Comparison of ENCODE assay signal across 25 mouse cellular contexts in genomic region chr7:101410267-101410936, GRCm38 (mm10). TPM values are rescaled to one million over a fixed set of nuclear protein-coding genes. Genes with fewer than 3 reads are reported as not detected.
DNase-seq lines count a peak whose midpoint lies in the region; ATAC-seq lines count a peak whose summit lies in the region.
"Had no signal": no experiment of that assay in that cellular context is flagged by ENCODE, and none has a peak within 500 bp of the region (broad histone marks: within the 10 kb centered on the region; RNA-seq: fewer than 3 reads in every experiment).

Gene Gm45837, plus strand, starts transcription at chr7:101410886.

- H3K9me3 ChIP-seq in embryonic facial prominence, embryonic 13.5 days: no peaks in the 10 kb centered on the region
- no peaks in the 10 kb centered on the region for H3K9me3 ChIP-seq in embryonic facial prominence, embryonic 10.5 days
- H3K9me3 ChIP-seq in limb, embryonic 13.5 days: no peaks in the 10 kb centered on the region
- no peaks in the 10 kb centered on the region for H3K9me3 ChIP-seq in limb, embryonic 10.5 days (replicated peaks)
- H3K9me3 ChIP-seq: forebrain, embryonic 13.5 days; hindbrain, embryonic 15.5 days; intestine, embryonic 15.5 days; neural tube, embryonic 15.5 days had no signal

- DNase-seq in embryonic facial prominence, embryonic 10.5 days (ENCODE audit: low spot score): no peak
- no peak for DNase-seq in limb, embryonic 10.5 days (ENCODE audit: low spot score)
- DNase-seq in left cerebral cortex, adult 9 months (ENCODE audit: low spot score in 2 of 2): no peak
- no peak for DNase-seq in thymus, postnatal 36 days
- DNase-seq: adrenal gland, postnatal 25 days; cerebellum, adult 11 months; cerebellum, adult 9-11 months; gastrocnemius, postnatal 10 days; heart, adult 2 months; heart, postnatal 4 days; kidney, adult 9 months; kidney, postnatal 36 days; right cerebral cortex, adult 18-20 months had no signal

- H3K27me3 ChIP-seq in embryonic facial prominence, embryonic 13.5 days: no peaks in the 10 kb centered on the region
- no peaks in the 10 kb centered on the region; the same call in 1 of the 2 replicates for H3K27me3 ChIP-seq in embryonic facial prominence, embryonic 10.5 days (replicated peaks; ENCODE audit: low read depth, poor library complexity, severe bottlenecking)
- no peaks in the 10 kb centered on the region for H3K27me3 ChIP-seq in limb, embryonic 13.5 days
- no peaks in the 10 kb centered on the region for H3K27me3 ChIP-seq in limb, embryonic 10.5 days (ENCODE audit: low read depth, poor library complexity, severe bottlenecking)
- H3K27me3 ChIP-seq: forebrain, embryonic 13.5 days; hindbrain, embryonic 15.5 days; intestine, embryonic 15.5 days; neural tube, embryonic 15.5 days had no signal

- H3K36me3 ChIP-seq in embryonic facial prominence, embryonic 13.5 days: peaks cover 56% of the 10 kb centered on the region
- no peaks in the 10 kb centered on the region; the same call in 1 of the 2 replicates for H3K36me3 ChIP-seq in embryonic facial prominence, embryonic 10.5 days (replicated peaks)
- H3K36me3 ChIP-seq in limb, embryonic 13.5 days: peaks cover 38% of the 10 kb centered on the region
- H3K36me3 ChIP-seq in limb, embryonic 10.5 days: peaks cover 9% of the 10 kb centered on the region; the same call in 1 of the 2 replicates
- H3K36me3 ChIP-seq: hindbrain, embryonic 15.5 days; neural tube, embryonic 15.5 days had no signal

- no peak for ATAC-seq in embryonic facial prominence, embryonic 13.5 days (ENCODE audit: insufficient number of reproducible peaks, insufficient read depth, low FRiP score, low TSS enrichment, low read depth)
- ATAC-seq in limb, embryonic 13.5 days (ENCODE audit: low FRiP score, low read depth): no peak
- no peak for ATAC-seq in activated CD4-positive, CD25-positive, alpha-beta regulatory T cell, adult 4 months
- no peak for ATAC-seq in inflammation-experienced regulatory T-cells, adult 6 months
- ATAC-seq: forebrain, embryonic 13.5 days; intestine, embryonic 15.5 days had no signal

- WGBS in embryonic facial prominence, embryonic 13.5 days: 55% methylated on average over 11 of the region's 11 CpGs
- WGBS in embryonic facial prominence, embryonic 10.5 days: 81% methylated on average over 11 of the region's 11 CpGs
- WGBS in limb, embryonic 13.5 days: 70% methylated on average over 11 of the region's 11 CpGs
- WGBS in limb, embryonic 10.5 days: 82% methylated on average over 11 of the region's 11 CpGs

- H3K4me2 ChIP-seq in embryonic facial prominence, embryonic 13.5 days: no peak within 1 kb of the TSS
- no peak within 1 kb of the TSS for H3K4me2 ChIP-seq in limb, embryonic 13.5 days (replicated peaks)
- H3K4me2 ChIP-seq: forebrain, embryonic 13.5 days; hindbrain, embryonic 15.5 days; intestine, embryonic 15.5 days; midbrain, embryonic 11.5 days; neural tube, embryonic 15.5 days had no signal

- H3K4me1 ChIP-seq in embryonic facial prominence, embryonic 13.5 days: peaks cover 17% of the 10 kb centered on the region
- H3K4me1 ChIP-seq in embryonic facial prominence, embryonic 10.5 days: peaks cover 36% of the 10 kb centered on the region
- H3K4me1 ChIP-seq in limb, embryonic 13.5 days: peaks cover 9% of the 10 kb centered on the region
- peaks cover 13% of the 10 kb centered on the region for H3K4me1 ChIP-seq in limb, embryonic 10.5 days

- H3K4me3 ChIP-seq in embryonic facial prominence, embryonic 13.5 days: no peak within 1 kb of the TSS
- no peak within 1 kb of the TSS for H3K4me3 ChIP-seq in embryonic facial prominence, embryonic 10.5 days
- no peak within 1 kb of the TSS for H3K4me3 ChIP-seq in limb, embryonic 13.5 days
- H3K4me3 ChIP-seq in limb, embryonic 10.5 days: no peak within 1 kb of the TSS
- H3K4me3 ChIP-seq: forebrain, embryonic 13.5 days; heart, adult 2 months; hindbrain, embryonic 15.5 days; intestine, embryonic 15.5 days; neural tube, embryonic 15.5 days had no signal

- H3K9ac ChIP-seq in embryonic facial prominence, embryonic 13.5 days: no peak within 1 kb of the TSS
- peak within 1 kb of the TSS; percentile 43 for H3K9ac ChIP-seq in limb, embryonic 13.5 days
- H3K9ac ChIP-seq: hindbrain, embryonic 15.5 days; intestine, embryonic 15.5 days; neural tube, embryonic 15.5 days had no signal

- H3K27ac ChIP-seq in embryonic facial prominence, embryonic 13.5 days: peak within 1 kb of the TSS; percentile 33; the same call in 1 of the 2 replicates
- no peak within 1 kb of the TSS for H3K27ac ChIP-seq in embryonic facial prominence, embryonic 10.5 days (replicated peaks)
- no peak within 1 kb of the TSS for H3K27ac ChIP-seq in limb, embryonic 13.5 days
- no peak within 1 kb of the TSS for H3K27ac ChIP-seq in limb, embryonic 10.5 days
- H3K27ac ChIP-seq: forebrain, embryonic 13.5 days; heart, adult 2 months; hindbrain, embryonic 15.5 days; intestine, embryonic 15.5 days; neural tube, embryonic 15.5 days had no signal

RNA-seq across cellular contexts. Expression of gene Gm45837, which starts in this region (rescaled TPM):
- 1.2 and 2.1 TPM in 2 replicates for polyA plus RNA-seq in embryonic facial prominence, embryonic 13.5 days (2015; fragmentation: Nextera tagmentation; extraction: Ambion mirVana)
- not detected in 2 replicates for polyA plus RNA-seq in embryonic facial prominence, embryonic 10.5 days (2016; fragmentation: Nextera tagmentation; extraction: Ambion mirVana)
- 3.2 and 8.0 TPM in 2 replicates for polyA plus RNA-seq in limb, embryonic 13.5 days (2015; fragmentation: Nextera tagmentation; extraction: Ambion mirVana)
- 0.06 TPM in 1 of 2 replicates, not detected in the other for polyA plus RNA-seq in limb, embryonic 10.5 days (2016; fragmentation: Nextera tagmentation; extraction: Ambion mirVana)
- polyA plus RNA-seq in activated CD4-positive, CD25-positive, alpha-beta regulatory T cell, adult 4 months (2017; shearing (Covaris generic)): 10 to 100 TPM; 15.9 to 22.1 TPM
- polyA plus RNA-seq in inflammation-experienced regulatory T-cells, adult 6 months (2017; shearing (Covaris generic)): 10 to 100 TPM in 2 of 3 experiments, 1 to 10 TPM in 1; 6.7 to 39.0 (median 18.9) TPM
- polyA plus RNA-seq: forebrain, embryonic 13.5 days; heart, adult 2 months; heart, embryonic 14.5 days; hindbrain, embryonic 15.5 days; liver, adult 2 months; midbrain, embryonic 11.5 days; testis, adult 2 months had no signal
